Mouse (Mus musculus) C2C12 (cell line): ENCODE data around the gene Acsbg2. TPM values are rescaled to one million over a fixed set of nuclear protein-coding genes. Genes with fewer than 3 reads are reported as not detected.

ENCODE experiments used
- H3K27me3 ChIP-seq: one replicate; pipeline ENCODE4 v1.6.1; 2011; ENCODE audit not compliant: control insufficient read depth, insufficient read depth, insufficient read length
- H3K36me3 ChIP-seq: one replicate; pipeline ENCODE4 v1.6.1; 2011; ENCODE audit not compliant: control insufficient read depth, insufficient read depth
- H3K4me3 ChIP-seq: one replicate; pipeline ENCODE4 v1.5.1; 2011; ENCODE audit warnings: mild to moderate bottlenecking, control low read depth; ENCODE audit not compliant: poor library complexity, insufficient read depth, severe bottlenecking
- H3K79me2 ChIP-seq: one replicate; pipeline ENCODE4 v1.6.1; 2011; ENCODE audit not compliant: control insufficient read depth, insufficient read depth
- H3K79me3 ChIP-seq: one replicate; pipeline ENCODE4 v1.6.1; 2011; ENCODE audit warnings: low read depth, control low read depth
- H3ac ChIP-seq: one replicate; pipeline ENCODE3; 2011; ENCODE audit warnings: low read depth; ENCODE audit not compliant: control insufficient read depth, insufficient read length
- CEBPB ChIP-seq: IDR thresholded peaks from one replicate; pipeline ENCODE4 v1.6.1; 2011; ENCODE audit warnings: low read depth, mild to moderate bottlenecking, control low read depth, moderate library complexity
- CTCF ChIP-seq: IDR thresholded peaks from one replicate; pipeline ENCODE4 v1.5.1; 2011; ENCODE audit not compliant: control insufficient read depth, insufficient read depth, insufficient read length
- FOSL1 ChIP-seq: IDR thresholded peaks from one replicate; pipeline ENCODE4 v1.8.0; 2011; ENCODE audit warnings: mild to moderate bottlenecking, low read length; ENCODE audit not compliant: poor library complexity, insufficient read depth, severe bottlenecking
- MAX ChIP-seq: IDR thresholded peaks from one replicate; pipeline ENCODE4 v1.6.1; 2011; ENCODE audit warnings: mild to moderate bottlenecking, control low read depth
- MYOD1 ChIP-seq: IDR thresholded peaks from one replicate; pipeline ENCODE4 v1.6.1; 2011; ENCODE audit warnings: low read depth; ENCODE audit not compliant: control insufficient read depth, insufficient read length
- MYOG ChIP-seq: IDR thresholded peaks from one replicate; pipeline ENCODE4 v1.6.1; 2011; ENCODE audit not compliant: control insufficient read depth, insufficient read length; ENCODE audit errors: extremely low read depth
- USF1 ChIP-seq: IDR thresholded peaks from one replicate; pipeline ENCODE4 v1.6.1; 2011; ENCODE audit warnings: low read depth, mild to moderate bottlenecking, control low read depth, moderate library complexity
- polyA plus RNA-seq: library from polyadenylated mRNA; unstranded; fragments of >200 nt; fragmentation: generic; extraction: Trizol; gene quantifications from one replicate; pipeline ENCODE4 v1.2.1, GENCODE M21; 2012; ENCODE audit warnings: missing spikeins

The Acsbg2 gene
- polyA plus RNA-seq, 1 experiment, result not detected

DNA sequence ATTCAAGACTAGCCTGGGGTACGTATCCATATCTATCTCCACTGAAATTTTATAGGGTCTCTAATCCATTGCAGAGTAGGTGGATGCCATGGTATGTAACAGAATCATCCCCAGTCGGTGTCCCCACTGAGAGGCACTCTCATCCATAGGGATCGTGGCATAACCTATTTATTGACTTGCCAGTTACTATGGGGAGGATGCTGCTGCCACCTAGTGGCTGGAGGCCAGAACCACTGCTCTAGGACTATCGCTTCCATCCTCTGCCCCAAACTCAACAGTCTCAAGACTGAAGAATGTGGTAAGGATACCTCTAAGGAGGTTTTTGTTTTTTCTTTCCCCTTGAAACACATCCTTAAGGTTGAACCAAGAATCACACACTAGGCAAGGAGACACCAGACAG lies 16.0 kb downstream of the Acsbg2 start:
- TF ChIP-seq FOSL1 (no peak), CTCF (peak; percentile 66)
- H3K79me3 ChIP-seq, result no peaks in the 10 kb centered on the region
- no peak overlapping the region for H3ac ChIP-seq

DNA sequence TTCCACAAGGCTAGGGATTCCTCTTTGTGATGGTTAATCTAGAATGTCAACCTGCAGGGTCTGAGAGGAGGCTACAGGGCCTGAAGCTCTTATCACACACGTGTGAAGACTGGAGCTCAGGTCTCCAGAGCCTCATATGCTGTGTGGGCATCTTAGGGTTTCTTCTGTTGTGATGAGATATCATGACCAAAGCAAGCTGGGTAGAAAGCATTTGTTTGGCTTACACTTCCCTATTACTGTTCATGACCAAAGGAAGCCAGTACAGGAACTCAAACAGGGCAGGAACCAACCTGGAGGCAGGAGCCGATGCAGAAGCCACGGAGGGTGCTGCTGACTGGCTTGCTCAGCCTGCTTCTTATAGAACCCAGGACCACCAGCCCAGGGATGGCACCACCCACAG lies 18.8 kb downstream of the Acsbg2 start:
- H3ac ChIP-seq, result no peak overlapping the region
- H3K4me3 ChIP-seq, result no peak overlapping the region
- TF ChIP-seq MYOD1 (no peak), CTCF (no peak), MAX (no peak), CEBPB (no peak), USF1 (no peak), FOSL1 (no peak), MYOG (no peak)
- peaks cover under 1% of the 10 kb centered on the region for H3K27me3 ChIP-seq
- H3K79me2 ChIP-seq, result no peaks in the 10 kb centered on the region
- H3K36me3 ChIP-seq, result no peaks in the 10 kb centered on the region
- no peaks in the 10 kb centered on the region for H3K79me3 ChIP-seq

More for the DNA sequence above, 16.0 kb downstream of the Acsbg2 start:
- Histone ChIP-seq H3K36me3 (no peaks in the 10 kb centered on the region), H3K4me3 (no peak overlapping the region), H3K79me2 (no peaks in the 10 kb centered on the region), H3K27me3 (no peaks in the 10 kb centered on the region)

- TF ChIP-seq FOSL1, result no peak
- TF ChIP-seq USF1, result no peak
- no peak for TF ChIP-seq CTCF
- no peak for TF ChIP-seq MYOG
Measured at GRCm38 (mm10) chr17:56851167-56851566, 23.1 kb downstream of the Acsbg2 start.

DNA sequence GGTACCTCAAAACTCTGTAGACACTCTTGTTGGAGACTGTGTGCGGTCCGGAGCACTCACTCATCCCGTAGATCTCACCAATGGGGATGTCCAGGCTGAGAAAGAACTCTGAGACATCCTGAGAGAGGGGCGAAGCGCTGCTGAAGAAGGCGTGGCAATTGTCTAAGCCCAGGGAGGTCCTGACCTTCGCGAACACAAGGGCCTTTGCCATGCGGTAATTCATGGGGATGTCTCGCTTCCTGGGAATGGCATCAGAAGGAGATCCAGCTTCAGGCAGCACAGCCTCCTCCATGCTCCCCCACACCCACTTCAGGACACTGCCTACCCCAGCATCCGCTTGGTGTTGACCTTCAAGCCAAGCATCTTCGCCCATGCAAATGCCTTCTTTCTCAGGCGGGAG lies 24.5 kb downstream of the Acsbg2 start:
- H3ac ChIP-seq, result no peak overlapping the region
- no peaks in the 10 kb centered on the region for H3K79me2 ChIP-seq
- H3K36me3 ChIP-seq, result no peaks in the 10 kb centered on the region
- TF ChIP-seq CTCF (no peak), MYOD1 (no peak), MAX (no peak), MYOG (no peak), CEBPB (no peak), USF1 (no peak), FOSL1 (no peak)
- no peaks in the 10 kb centered on the region for H3K79me3 ChIP-seq
- H3K27me3 ChIP-seq, result peaks cover 31% of the 10 kb centered on the region
- no peak overlapping the region for H3K4me3 ChIP-seq

More at GRCm38 (mm10) chr17:56851167-56851566, 23.1 kb downstream of the Acsbg2 start:
- no peak overlapping the region for H3K4me3 ChIP-seq
- H3K27me3 ChIP-seq, result peaks cover 29% of the 10 kb centered on the region
- H3ac ChIP-seq, result no peak overlapping the region
- H3K79me3 ChIP-seq, result no peaks in the 10 kb centered on the region
- H3K79me2 ChIP-seq, result no peaks in the 10 kb centered on the region
- H3K36me3 ChIP-seq, result no peaks in the 10 kb centered on the region

DNA sequence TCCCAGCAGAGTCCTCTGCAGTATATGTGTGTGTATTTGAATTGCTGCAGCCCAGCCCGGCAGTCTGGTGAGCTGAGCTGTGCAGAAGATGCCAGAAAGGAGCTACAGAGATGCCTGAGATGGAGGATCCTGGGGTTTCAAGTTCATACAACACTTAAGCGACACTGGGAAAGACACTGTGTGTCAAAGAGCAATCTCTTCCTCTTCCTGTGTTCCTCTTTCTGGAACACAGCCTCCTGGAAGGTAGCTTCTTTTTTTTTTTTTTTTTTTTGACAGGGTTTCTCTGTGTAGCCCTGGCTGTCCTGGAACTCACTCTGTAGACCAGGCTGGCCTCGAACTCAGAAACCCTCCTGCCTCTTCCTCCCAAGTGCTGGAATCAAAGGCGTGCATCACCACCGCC lies 25.5 kb downstream of the Acsbg2 start:
- TF ChIP-seq CTCF (no peak), MYOD1 (no peak), MAX (no peak), USF1 (no peak), FOSL1 (no peak), MYOG (no peak), CEBPB (no peak)

GRCm38 (mm10) chr17:56843678-56844077 lies 30.6 kb downstream of the Acsbg2 start:
- H3K79me2 ChIP-seq, result no peaks in the 10 kb centered on the region
- peaks cover 47% of the 10 kb centered on the region for H3K27me3 ChIP-seq
- H3K79me3 ChIP-seq, result no peaks in the 10 kb centered on the region
- TF ChIP-seq CEBPB (no peak), CTCF (no peak), MYOD1 (no peak), FOSL1 (no peak)
- H3K4me3 ChIP-seq, result no peak overlapping the region
- no peak overlapping the region for H3ac ChIP-seq
- H3K36me3 ChIP-seq, result no peaks in the 10 kb centered on the region

More for the DNA sequence above, 25.5 kb downstream of the Acsbg2 start:
- no peaks in the 10 kb centered on the region for H3K36me3 ChIP-seq
- peaks cover 35% of the 10 kb centered on the region for H3K27me3 ChIP-seq
- H3K79me2 ChIP-seq, result no peaks in the 10 kb centered on the region
- no peaks in the 10 kb centered on the region for H3K79me3 ChIP-seq
- H3K4me3 ChIP-seq, result no peak overlapping the region
- no peak overlapping the region for H3ac ChIP-seq
